ENCODE assay signal across 9 mouse cellular contexts in genomic region chr16:95855230-95855629, GRCm38 (mm10).
DNase-seq lines count a peak whose midpoint lies in the region; ATAC-seq and TF ChIP-seq lines count a peak whose summit lies in the region.
"Had no signal": no experiment of that assay in that cellular context is flagged by ENCODE, and none has a peak within 500 bp of the region (broad histone marks: within the 10 kb centered on the region; RNA-seq: fewer than 3 reads in every experiment).

No protein-coding gene starts in this region.

- no peak overlapping the region for H3K4me3 ChIP-seq in kidney, embryonic 14.5 days (ENCODE audit: low read length)
- H3K4me3 ChIP-seq in brown adipose tissue, adult 24 weeks (ENCODE audit: insufficient read depth, low read depth, low read length): no peak overlapping the region
- no peak overlapping the region for H3K4me3 ChIP-seq in liver, postnatal 0 days (ENCODE audit: low read depth, low read length)
- no peak overlapping the region for H3K4me3 ChIP-seq in midbrain, embryonic 11.5 days (ENCODE audit: low read depth, low read length)
- H3K4me3 ChIP-seq: neural tube, embryonic 13.5 days had no signal

- no peaks in the 10 kb centered on the region for H3K4me1 ChIP-seq in kidney, embryonic 14.5 days (ENCODE audit: control insufficient read depth, insufficient read depth, low read length)
- H3K4me1 ChIP-seq in brown adipose tissue, adult 24 weeks (ENCODE audit: control insufficient read depth, insufficient read depth, insufficient read length, low read length): peaks cover 10% of the 10 kb centered on the region; the same call in 1 of the 2 replicates
- H3K4me1 ChIP-seq in liver, postnatal 0 days (ENCODE audit: insufficient read depth): peaks cover 9% of the 10 kb centered on the region; the same call in 1 of the 2 replicates
- no peaks in the 10 kb centered on the region for H3K4me1 ChIP-seq in midbrain, embryonic 11.5 days (ENCODE audit: control insufficient read depth, insufficient read depth, low read length)
- H3K4me1 ChIP-seq: neural tube, embryonic 13.5 days had no signal

- H3K36me3 ChIP-seq in kidney, embryonic 14.5 days (ENCODE audit: control insufficient read depth, insufficient read depth, low read length): no peaks in the 10 kb centered on the region
- no peaks in the 10 kb centered on the region for H3K36me3 ChIP-seq in liver, postnatal 0 days (replicated peaks; ENCODE audit: insufficient read depth, low read length)
- no peaks in the 10 kb centered on the region for H3K36me3 ChIP-seq in midbrain, embryonic 11.5 days (ENCODE audit: control insufficient read depth, insufficient read depth, low read length)
- H3K36me3 ChIP-seq: neural tube, embryonic 13.5 days had no signal

- no peaks in the 10 kb centered on the region for H3K9me3 ChIP-seq in kidney, embryonic 14.5 days (ENCODE audit: control insufficient read depth, low read length)
- H3K9me3 ChIP-seq in liver, postnatal 0 days (ENCODE audit: low read length): no peaks in the 10 kb centered on the region
- no peaks in the 10 kb centered on the region for H3K9me3 ChIP-seq in midbrain, embryonic 11.5 days (ENCODE audit: control insufficient read depth, low read length)
- H3K9me3 ChIP-seq: neural tube, embryonic 13.5 days had no signal

- TF ChIP-seq CTCF in liver, postnatal 0 days (IDR thresholded peaks at IDR 0.05; ENCODE audit: low read depth): no peak

- DNase-seq in kidney, adult 8-10 months: peak; percentile 23 to 44
- peak; percentile 67 for DNase-seq in liver, postnatal 0 days
- DNase-seq in thymus, adult 18-20 months: peak; percentile 50 to 70
- DNase-seq in midbrain, embryonic 11.5 days (ENCODE audit: low spot score, missing footprints): no peak
- DNase-seq in layer of hippocampus, postnatal 14 days (ENCODE audit: low spot score in 2 of 2): no peak

- no peak overlapping the region for H3K9ac ChIP-seq in kidney, embryonic 14.5 days (ENCODE audit: low read depth, low read length)
- no peak overlapping the region for H3K9ac ChIP-seq in liver, postnatal 0 days (replicated peaks)
- no peak overlapping the region for H3K9ac ChIP-seq in midbrain, embryonic 11.5 days (ENCODE audit: low read length)
- H3K9ac ChIP-seq: neural tube, embryonic 13.5 days had no signal

- no peak overlapping the region for H3K27ac ChIP-seq in kidney, embryonic 14.5 days (ENCODE audit: low read depth, low read length)
- peak overlapping the region; percentile 62 for H3K27ac ChIP-seq in brown adipose tissue, adult 24 weeks (replicated peaks; ENCODE audit: low read depth, low read length)
- peak overlapping the region; percentile 80 for H3K27ac ChIP-seq in liver, postnatal 0 days (ENCODE audit: low read depth)
- H3K27ac ChIP-seq in midbrain, embryonic 11.5 days (ENCODE audit: low read depth, low read length): no peak overlapping the region
- H3K27ac ChIP-seq: neural tube, embryonic 13.5 days had no signal

- 67% methylated on average over 2 of the region's 2 CpGs for WGBS in kidney, embryonic 14.5 days
- 53% methylated on average over 2 of the region's 2 CpGs for WGBS in liver, postnatal 0 days (ENCODE audit: insufficient replicate concordance)
- 84% methylated on average over 2 of the region's 2 CpGs for WGBS in midbrain, embryonic 11.5 days

- no peak overlapping the region for H3K4me2 ChIP-seq in kidney, embryonic 14.5 days (replicated peaks; ENCODE audit: low read depth, low read length)
- no peak overlapping the region for H3K4me2 ChIP-seq in liver, postnatal 0 days (ENCODE audit: low read depth, low read length)
- H3K4me2 ChIP-seq in midbrain, embryonic 11.5 days: no peak overlapping the region
- H3K4me2 ChIP-seq: neural tube, embryonic 13.5 days had no signal

- no peaks in the 10 kb centered on the region for H3K27me3 ChIP-seq in kidney, embryonic 14.5 days (ENCODE audit: control insufficient read depth, insufficient read depth, low read length)
- H3K27me3 ChIP-seq in liver, postnatal 0 days (ENCODE audit: insufficient read depth, low read length): no peaks in the 10 kb centered on the region
- H3K27me3 ChIP-seq in midbrain, embryonic 11.5 days (ENCODE audit: control insufficient read depth, insufficient read depth, low read length): no peaks in the 10 kb centered on the region
- H3K27me3 ChIP-seq: neural tube, embryonic 13.5 days had no signal

- TF ChIP-seq EP300 in liver, postnatal 0 days (IDR thresholded peaks at IDR 0.05; ENCODE audit: low read depth): peak; percentile 24; the same call in 1 of the 2 replicates

- no peak for ATAC-seq in kidney, embryonic 14.5 days (ENCODE audit: low FRiP score, low TSS enrichment)
- peak; percentile 96 for ATAC-seq in liver, postnatal 0 days
- no peak for ATAC-seq in midbrain, embryonic 11.5 days (ENCODE audit: low FRiP score)
- ATAC-seq in cerebellum, adult (ENCODE audit: insufficient number of reproducible peaks, low FRiP score, low TSS enrichment): no peak

Comparison
In these comparisons a context has a peak if more than half of its experiments do, and no peak if none do; other contexts are left out.
1. DNase-seq: peak in kidney, adult 8-10 months (2 of 2), liver, postnatal 0 days (single experiment) and thymus, adult 18-20 months (2 of 2); none in midbrain, embryonic 11.5 days (single experiment) and layer of hippocampus, postnatal 14 days (0 of 2).
2. H3K27ac ChIP-seq: peak in brown adipose tissue, adult 24 weeks (single experiment) and liver, postnatal 0 days (single experiment); none in kidney, embryonic 14.5 days (single experiment) and midbrain, embryonic 11.5 days (single experiment).